Mouse (Mus musculus) midbrain, embryonic 13.5 days (tissue): Measurements from ENCODE around the gene C1qtnf7. TPM values are rescaled to one million over a fixed set of nuclear protein-coding genes. Genes with fewer than 3 reads are reported as not detected.

ENCODE experiments used
- ATAC-seq: fragments of 200-750 bp; cut with Nextera tagmentation; 2 replicates; pipeline ENCODE4 v1.8.0; 2017; ENCODE audit warnings: mild to moderate bottlenecking, moderate TSS enrichment, moderate library complexity
- H3K27ac ChIP-seq: fragments of 300-500 bp; sonication (generic); 2 replicates; pipeline ENCODE4 v1.5.1; 2015; ENCODE audit warnings: inconsistent platforms, mild to moderate bottlenecking, moderate library complexity
- H3K27me3 ChIP-seq: fragments of 300-500 bp; sonication (generic); 2 replicates; pipeline ENCODE4 v1.6.1; 2015; ENCODE audit warnings: mild to moderate bottlenecking, inconsistent platforms
- H3K36me3 ChIP-seq: fragments of 300-500 bp; sonication (generic); 2 replicates; pipeline ENCODE4 v1.6.1; 2015; ENCODE audit warnings: mild to moderate bottlenecking, inconsistent platforms
- H3K4me1 ChIP-seq: fragments of 300-500 bp; sonication (generic); replicated peaks from 2 replicates; pipeline ENCODE4 v1.6.1; 2015; ENCODE audit warnings: inconsistent platforms
- H3K4me2 ChIP-seq: fragments of 300-500 bp; sonication (generic); replicated peaks from 2 replicates; pipeline ENCODE4 v1.6.1; 2015; ENCODE audit warnings: moderate library complexity, mild to moderate bottlenecking, inconsistent platforms
- H3K4me3 ChIP-seq: fragments of 300-500 bp; sonication (generic); replicated peaks from 2 replicates; pipeline ENCODE4 v1.5.1; 2015; ENCODE audit warnings: mild to moderate bottlenecking, inconsistent platforms
- H3K9ac ChIP-seq: fragments of 300-500 bp; sonication (generic); replicated peaks from 2 replicates; pipeline ENCODE4 v1.6.1; 2015; ENCODE audit warnings: mild to moderate bottlenecking, inconsistent platforms
- H3K9me3 ChIP-seq: fragments of 300-500 bp; sonication (generic); 2 replicates; pipeline ENCODE4 v1.6.1; 2016; ENCODE audit warnings: mild to moderate bottlenecking, inconsistent platforms
- WGBS: fragments of 180-500 bp; shearing (Covaris S2); methylation state at CpG from one replicate; pipeline ENCODE4 v1.1.7; 2015; 5-methylcytosine and 5-hydroxymethylcytosine counted together
- polyA plus RNA-seq: library from polyadenylated mRNA; unstranded; fragments of >200 nt; fragmentation: Nextera tagmentation; extraction: Ambion mirVana; gene quantifications from 2 replicates; pipeline ENCODE4 v1.2.1, GENCODE M21; 2015

Gene C1qtnf7
- 1.2 and 1.6 TPM in 2 replicates for polyA plus RNA-seq

DNA sequence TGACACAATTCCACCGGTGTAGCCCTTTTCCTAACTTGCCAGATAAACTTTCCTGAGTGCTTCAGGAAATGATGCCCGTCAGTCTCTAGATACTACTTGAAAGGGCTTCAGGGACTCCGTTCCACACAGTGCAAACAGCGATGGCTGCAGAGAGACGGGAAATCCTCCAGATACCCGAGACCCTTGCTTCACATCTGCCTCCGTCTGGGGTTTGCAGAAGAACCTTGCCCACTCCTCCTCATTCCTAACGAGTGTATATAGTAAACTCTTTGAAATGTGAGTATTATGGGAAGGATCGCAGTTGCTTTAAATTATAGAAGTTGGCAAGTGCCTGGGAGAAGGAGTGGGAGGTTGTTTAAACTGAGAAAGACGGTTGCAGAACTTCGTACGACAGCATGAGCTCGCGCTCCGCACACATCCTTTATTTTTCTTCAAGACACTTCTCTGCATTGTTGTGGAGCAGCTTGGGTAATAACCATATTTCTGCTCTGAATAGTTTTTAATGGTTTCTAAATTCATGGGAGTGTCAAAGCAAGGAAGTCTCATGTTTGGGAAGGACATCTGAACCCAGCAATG, at the start of gene C1qtnf7:
C1qtnf7 (plus strand) TSS at position 138 of the 576 bp plus-strand sequence.
- no peaks in the 10 kb centered on the region for H3K4me1 ChIP-seq
- H3K4me2 ChIP-seq: no peak within 1 kb of the TSS
- no peak within 1 kb of the TSS for H3K9ac ChIP-seq
- no peak for ATAC-seq
- no peaks in the 10 kb centered on the region for H3K27me3 ChIP-seq
- no peaks in the 10 kb centered on the region for H3K9me3 ChIP-seq
- 84% methylated on average over 15 of the region's 15 CpGs for WGBS
- H3K27ac ChIP-seq: no peak within 1 kb of the TSS
- H3K36me3 ChIP-seq: no peaks in the 10 kb centered on the region
- H3K4me3 ChIP-seq: no peak within 1 kb of the TSS

DNA sequence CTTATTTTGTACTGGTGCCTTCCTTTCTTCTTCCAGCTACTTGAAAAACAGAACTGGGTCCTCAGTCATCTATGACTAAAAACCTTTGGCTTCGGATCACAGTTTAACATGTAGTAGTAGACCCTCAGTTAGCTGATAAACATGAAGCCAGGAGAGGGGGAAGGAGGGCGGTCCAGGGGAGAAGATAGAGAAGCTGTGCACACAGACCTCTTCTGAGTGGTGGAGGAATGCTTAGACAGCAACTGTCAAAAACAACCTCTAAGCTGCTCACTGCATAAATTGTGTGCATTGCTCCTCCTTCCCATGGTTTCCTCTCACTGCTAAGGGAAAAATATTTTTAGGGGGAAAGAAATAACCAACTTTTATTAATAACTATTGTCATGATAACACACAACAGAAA, 48.6 kb upstream of the C1qtnf7 start:
- Histone ChIP-seq H3K9me3 (no peaks in the 10 kb centered on the region), H3K27ac (no peak overlapping the region), H3K36me3 (no peaks in the 10 kb centered on the region), H3K4me3 (no peak overlapping the region), H3K4me1 (no peaks in the 10 kb centered on the region), H3K4me2 (no peak overlapping the region), H3K27me3 (no peaks in the 10 kb centered on the region), H3K9ac (no peak overlapping the region)
- no peak for ATAC-seq
- 95% methylated on average over 2 of the region's 2 CpGs for WGBS

DNA sequence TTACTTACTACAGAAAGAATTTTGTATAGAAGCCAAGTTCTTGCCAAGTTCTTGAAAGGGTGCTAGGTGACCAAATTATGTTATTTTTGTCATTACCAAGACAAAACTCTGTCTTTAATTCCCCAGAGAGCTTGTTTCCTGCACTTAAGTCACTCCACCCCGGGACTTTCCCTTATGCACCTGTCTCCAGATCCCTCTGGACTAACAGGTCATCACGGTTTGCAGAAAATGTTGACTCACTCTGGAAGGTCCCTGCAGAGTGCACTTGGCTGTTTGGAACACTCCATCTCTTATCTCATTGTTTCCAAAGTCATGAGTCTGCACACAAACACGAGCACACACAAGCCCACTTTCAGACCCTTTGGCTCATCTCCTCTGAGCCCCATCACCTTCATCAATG, 48.1 kb upstream of the C1qtnf7 start:
- no peak overlapping the region for H3K27ac ChIP-seq
- no peaks in the 10 kb centered on the region for H3K4me1 ChIP-seq
- no peak overlapping the region for H3K4me3 ChIP-seq
- no peak overlapping the region for H3K4me2 ChIP-seq
- H3K36me3 ChIP-seq: no peaks in the 10 kb centered on the region
- no peaks in the 10 kb centered on the region for H3K9me3 ChIP-seq
- 77% methylated on average over 3 of the region's 3 CpGs for WGBS
- H3K27me3 ChIP-seq: no peaks in the 10 kb centered on the region
- no peak overlapping the region for H3K9ac ChIP-seq
- no peak for ATAC-seq

DNA sequence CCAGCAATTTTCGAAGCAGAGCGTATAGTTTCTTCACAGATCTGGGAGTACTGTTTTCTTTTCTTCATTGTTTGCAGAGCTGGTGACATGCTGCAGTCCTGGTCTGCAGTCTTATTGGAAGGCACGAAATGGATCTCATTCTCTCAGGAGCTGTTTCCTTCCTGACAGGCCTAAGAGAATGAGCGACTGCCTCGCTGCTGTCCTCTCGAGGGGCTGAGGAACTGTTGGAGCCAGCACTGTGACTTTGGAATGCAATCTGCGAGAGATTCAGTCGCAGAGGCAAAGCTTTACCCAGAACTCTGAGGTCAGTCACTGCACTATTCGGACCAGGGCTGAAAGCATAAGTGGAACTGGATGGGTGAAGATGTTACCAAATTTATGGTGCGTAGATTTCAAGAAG, 46.4 kb upstream of the C1qtnf7 start:
- H3K36me3 ChIP-seq: no peaks in the 10 kb centered on the region
- H3K9me3 ChIP-seq: no peaks in the 10 kb centered on the region
- no peaks in the 10 kb centered on the region for H3K4me1 ChIP-seq
- no peak overlapping the region for H3K27ac ChIP-seq
- H3K4me2 ChIP-seq: no peak overlapping the region
- no peak overlapping the region for H3K4me3 ChIP-seq
- no peaks in the 10 kb centered on the region for H3K27me3 ChIP-seq
- 82% methylated on average over 10 of the region's 10 CpGs for WGBS
- ATAC-seq: no peak
- H3K9ac ChIP-seq: no peak overlapping the region

GRCm38 (mm10) chr5:43477953-43478352, 37.4 kb upstream of the C1qtnf7 start:
- 74% methylated on average over 5 of the region's 5 CpGs for WGBS
- no peaks in the 10 kb centered on the region for H3K36me3 ChIP-seq
- no peak overlapping the region for H3K9ac ChIP-seq
- no peak overlapping the region for H3K4me2 ChIP-seq
- no peaks in the 10 kb centered on the region for H3K4me1 ChIP-seq
- H3K9me3 ChIP-seq: no peaks in the 10 kb centered on the region
- no peak for ATAC-seq
- no peaks in the 10 kb centered on the region for H3K27me3 ChIP-seq
- no peak overlapping the region for H3K4me3 ChIP-seq
- H3K27ac ChIP-seq: no peak overlapping the region

DNA sequence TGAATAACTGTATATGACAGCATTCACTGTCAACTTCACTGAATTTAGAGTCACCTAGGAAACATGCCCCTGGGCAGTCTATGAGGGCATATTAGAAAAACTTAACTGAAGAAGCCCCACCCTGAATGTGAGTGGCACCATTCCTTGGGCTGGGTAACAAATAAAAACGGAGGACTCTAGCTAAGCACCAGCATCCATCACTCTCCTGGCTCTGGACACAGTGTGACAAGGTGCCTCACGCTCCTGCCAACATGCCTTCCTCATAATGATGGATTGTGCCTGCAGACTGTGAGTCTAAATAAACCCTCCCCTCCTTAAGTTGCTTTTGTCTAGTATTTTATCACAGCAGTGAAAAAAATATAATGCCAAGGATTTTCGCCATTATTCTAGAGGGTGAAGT, 35.3 kb upstream of the C1qtnf7 start:
- H3K4me3 ChIP-seq: no peak overlapping the region
- no peak for ATAC-seq
- H3K27ac ChIP-seq: no peak overlapping the region
- no peaks in the 10 kb centered on the region for H3K9me3 ChIP-seq
- no peak overlapping the region for H3K9ac ChIP-seq
- H3K4me1 ChIP-seq: no peaks in the 10 kb centered on the region
- WGBS: 79% methylated on average over 3 of the region's 3 CpGs
- no peaks in the 10 kb centered on the region for H3K36me3 ChIP-seq
- H3K4me2 ChIP-seq: no peak overlapping the region
- H3K27me3 ChIP-seq: no peaks in the 10 kb centered on the region

DNA sequence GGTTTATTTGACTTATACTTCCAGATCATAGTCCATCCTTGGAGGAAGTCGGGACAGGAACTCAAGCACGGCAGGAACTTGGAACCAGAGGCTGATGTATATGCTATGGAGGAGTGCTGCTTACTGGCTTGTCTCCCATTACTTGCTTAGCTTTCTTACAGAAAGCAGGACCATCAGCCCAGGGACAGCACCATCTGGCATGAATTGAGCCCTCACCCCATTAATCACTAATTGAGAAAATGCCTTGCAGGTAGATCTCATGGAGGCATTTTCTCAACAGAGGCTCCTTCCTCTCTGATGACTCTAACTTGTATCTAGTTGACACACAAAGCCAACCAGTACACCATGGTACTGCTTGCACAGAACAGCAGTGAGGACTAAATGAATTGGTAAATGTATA, 34.6 kb upstream of the C1qtnf7 start:
- no peak overlapping the region for H3K27ac ChIP-seq
- no peak overlapping the region for H3K4me3 ChIP-seq
- no peak overlapping the region for H3K9ac ChIP-seq
- no peak overlapping the region for H3K4me2 ChIP-seq
- WGBS: 95% methylated on average over 2 of the region's 2 CpGs
- no peaks in the 10 kb centered on the region for H3K27me3 ChIP-seq
- H3K36me3 ChIP-seq: no peaks in the 10 kb centered on the region
- no peaks in the 10 kb centered on the region for H3K9me3 ChIP-seq
- H3K4me1 ChIP-seq: no peaks in the 10 kb centered on the region
- no peak for ATAC-seq

DNA sequence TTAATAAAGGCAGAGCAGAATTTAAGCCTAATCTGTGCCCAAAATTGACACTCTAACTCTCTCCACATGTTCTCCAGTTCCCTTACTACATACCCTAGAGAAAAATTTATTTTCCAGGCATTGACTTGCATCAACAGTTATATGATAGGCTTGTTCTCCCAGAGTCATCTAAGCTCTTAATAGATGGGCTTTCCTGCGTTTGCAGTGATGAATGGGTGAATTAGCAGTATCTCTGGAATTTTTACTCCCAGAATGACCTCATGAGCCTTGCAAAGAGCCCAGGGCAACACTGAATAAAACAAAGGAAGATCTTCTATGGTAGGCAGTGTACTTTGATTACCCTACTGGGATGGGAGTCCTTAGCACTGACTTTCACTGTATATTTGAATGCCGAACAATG, 33.5 kb upstream of the C1qtnf7 start:
- Histone ChIP-seq H3K9ac (no peak overlapping the region), H3K4me1 (no peaks in the 10 kb centered on the region), H3K36me3 (no peaks in the 10 kb centered on the region), H3K27ac (no peak overlapping the region), H3K4me2 (no peak overlapping the region), H3K9me3 (no peaks in the 10 kb centered on the region), H3K27me3 (no peaks in the 10 kb centered on the region), H3K4me3 (no peak overlapping the region)
- ATAC-seq: no peak
- 53% methylated on average over 2 of the region's 2 CpGs for WGBS

DNA sequence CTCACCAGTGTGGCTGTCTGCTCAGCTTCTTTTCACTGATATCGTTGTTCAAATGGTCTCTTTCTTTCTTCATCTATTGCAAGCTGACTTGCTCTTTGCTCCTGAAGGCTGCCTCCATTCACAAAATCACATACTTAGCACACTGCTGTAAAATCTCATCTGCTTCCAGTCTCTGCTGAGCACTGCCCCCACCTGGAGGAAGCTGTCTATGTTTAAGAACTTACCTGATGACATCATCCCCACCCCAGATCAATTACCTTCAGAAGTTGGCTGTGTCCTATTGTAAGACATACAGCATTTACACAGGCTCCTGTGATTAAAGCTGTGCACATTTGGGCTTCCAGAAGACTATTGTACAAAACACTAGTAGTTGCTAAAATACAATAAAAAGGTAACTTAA, 13.5 kb upstream of the C1qtnf7 start:
- Histone ChIP-seq H3K4me2 (no peak overlapping the region), H3K27ac (no peak overlapping the region), H3K4me3 (no peak overlapping the region), H3K27me3 (no peaks in the 10 kb centered on the region), H3K4me1 (no peaks in the 10 kb centered on the region), H3K36me3 (no peaks in the 10 kb centered on the region), H3K9me3 (no peaks in the 10 kb centered on the region), H3K9ac (no peak overlapping the region)
- 88% methylated on average over 1 of the region's 1 CpGs for WGBS
- no peak for ATAC-seq

DNA sequence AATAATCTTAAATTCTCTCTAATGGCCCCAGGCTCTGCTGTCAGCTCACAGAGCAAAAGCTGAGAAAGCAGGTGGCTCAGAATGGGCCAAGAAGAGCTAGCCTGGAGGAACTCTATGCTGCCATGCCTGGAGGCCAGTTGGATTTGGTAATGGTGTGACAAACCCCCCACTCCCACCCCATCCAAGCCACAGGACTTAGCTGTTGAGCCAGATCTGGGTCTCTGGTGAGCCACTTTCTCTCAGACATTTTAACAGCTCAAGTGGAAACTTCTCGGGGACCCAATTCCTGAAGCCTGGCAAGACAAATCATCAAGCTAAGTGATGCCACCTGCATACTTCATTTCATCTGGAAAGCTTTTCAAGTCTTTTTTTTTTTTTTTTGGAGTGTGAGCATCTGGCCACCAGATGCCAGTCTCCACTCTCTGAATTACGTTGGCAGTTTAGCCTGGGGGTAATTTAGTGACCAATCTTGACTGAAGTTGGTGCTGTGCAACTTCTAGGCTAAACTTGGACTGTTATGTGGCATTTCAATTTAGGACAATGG, 11.0 kb upstream of the C1qtnf7 start:
- Histone ChIP-seq H3K27me3 (no peaks in the 10 kb centered on the region), H3K9ac (no peak overlapping the region), H3K36me3 (no peaks in the 10 kb centered on the region), H3K4me3 (no peak overlapping the region), H3K9me3 (no peaks in the 10 kb centered on the region), H3K4me1 (no peaks in the 10 kb centered on the region), H3K27ac (no peak overlapping the region), H3K4me2 (no peak overlapping the region)
- 79% methylated on average over 2 of the region's 2 CpGs for WGBS
- no peak for ATAC-seq

DNA sequence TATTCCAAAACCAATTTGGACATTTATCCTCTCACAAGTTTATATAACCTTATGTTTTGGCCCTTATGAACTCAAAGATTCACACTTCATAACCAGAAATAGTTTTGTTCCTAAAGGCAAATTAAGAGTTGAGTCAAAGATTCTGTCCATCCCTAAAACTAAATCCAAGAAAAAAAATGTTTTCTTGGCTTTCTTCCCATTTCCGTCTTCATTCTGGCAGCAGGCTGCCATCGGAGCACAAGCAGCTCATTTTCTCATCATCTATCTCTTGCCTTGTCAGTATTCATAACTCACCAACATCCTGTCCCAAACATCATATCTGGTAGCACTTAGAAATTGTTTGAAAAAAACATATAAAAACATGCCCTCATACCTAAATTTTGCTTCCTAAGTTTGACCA, 6.9 kb upstream of the C1qtnf7 start:
- Histone ChIP-seq H3K27me3 (no peaks in the 10 kb centered on the region), H3K4me3 (no peak overlapping the region), H3K9me3 (no peaks in the 10 kb centered on the region), H3K9ac (no peak overlapping the region), H3K4me1 (no peaks in the 10 kb centered on the region), H3K36me3 (no peaks in the 10 kb centered on the region), H3K4me2 (no peak overlapping the region), H3K27ac (no peak overlapping the region)
- 85% methylated on average over 2 of the region's 2 CpGs for WGBS
- ATAC-seq: no peak

GRCm38 (mm10) chr5:43508892-43509291, 6.4 kb upstream of the C1qtnf7 start:
- 88% methylated on average over 1 of the region's 1 CpGs for WGBS
- H3K4me2 ChIP-seq: no peak overlapping the region

DNA sequence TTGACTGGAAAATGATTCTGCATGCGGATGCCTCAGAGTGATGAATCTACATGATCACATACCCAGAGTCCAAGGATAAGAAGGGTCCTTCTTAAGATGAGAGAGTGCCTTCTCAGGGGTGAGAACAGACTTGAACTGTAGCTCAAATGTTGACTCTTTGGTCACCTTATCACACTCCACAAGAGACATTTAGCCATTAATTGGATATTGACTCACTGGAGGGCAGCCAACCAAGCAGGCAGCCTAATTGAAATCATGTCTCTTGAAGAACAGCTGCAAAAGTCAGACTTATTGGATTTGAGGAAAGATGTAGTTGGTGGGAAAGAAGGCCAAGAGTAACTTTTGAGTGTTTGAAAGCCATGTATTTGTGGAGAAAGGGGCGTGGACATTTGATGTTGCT, 4.2 kb upstream of the C1qtnf7 start:
- Histone ChIP-seq H3K27me3 (no peaks in the 10 kb centered on the region), H3K9me3 (no peaks in the 10 kb centered on the region), H3K36me3 (no peaks in the 10 kb centered on the region), H3K4me2 (no peak overlapping the region), H3K4me1 (no peaks in the 10 kb centered on the region), H3K9ac (no peak overlapping the region), H3K4me3 (no peak overlapping the region), H3K27ac (no peak overlapping the region)
- WGBS: 79% methylated on average over 2 of the region's 2 CpGs
- no peak for ATAC-seq

More at GRCm38 (mm10) chr5:43508892-43509291, 6.4 kb upstream of the C1qtnf7 start:
- ATAC-seq: no peak
- Histone ChIP-seq H3K27me3 (no peaks in the 10 kb centered on the region), H3K9me3 (no peaks in the 10 kb centered on the region), H3K4me3 (no peak overlapping the region), H3K9ac (no peak overlapping the region), H3K36me3 (no peaks in the 10 kb centered on the region), H3K27ac (no peak overlapping the region), H3K4me1 (no peaks in the 10 kb centered on the region)
